Mouse (Mus musculus) left cerebral cortex, postnatal 4 days (tissue): ENCODE measurements around the gene Vmn1r200. TPM values are rescaled to one million over a fixed set of nuclear protein-coding genes. Genes with fewer than 3 reads are reported as not detected.
"Not testable (repeated sequence)": the region's sequence is repeated elsewhere in the genome, so short reads cannot be mapped to it uniquely, and the experiment has no call there.

Experiments used
- DNase-seq: peaks from one replicate; pipeline ENCODE4 v3.0.0-alpha.2; 2022
- intact Hi-C: fragments of 180-260 bp; cut with DNase I; formaldehyde crosslinking; loops from one replicate; pipeline ENCODE4 v1.15.1; 2025
- total RNA-seq, 2 experiments: library from RNA; stranded (reverse); gene quantifications; 2 replicates each; pipeline ENCODE4 v1.2.3; 2021

Gene Vmn1r200
- not detected for total RNA-seq

- intact Hi-C loops, result no loop called here
- DNase-seq, result no peak
Measured at GRCm38 (mm10) chr13:22390073-22390472, at the start of gene Vmn1r200. Vmn1r200 (plus strand) TSS chr13:22390373.

GRCm38 (mm10) chr13:22350064-22350463, 40.1 kb upstream of the Vmn1r200 start, which contains the start of gene Vmn1r198:
Vmn1r198 (plus strand) TSS chr13:22350364.
- intact Hi-C loops, result no loop called here

GRCm38 (mm10) chr13:22350813-22351212, 39.4 kb upstream of the Vmn1r200 start:
- DNase-seq, result no peak
- intact Hi-C loops, result no loop called here

More at GRCm38 (mm10) chr13:22350064-22350463, 40.1 kb upstream of the Vmn1r200 start, which contains the start of gene Vmn1r198:
- no peak for DNase-seq

GRCm38 (mm10) chr13:22379518-22379917, 10.7 kb upstream of the Vmn1r200 start, which contains the start of gene Vmn1r199:
Vmn1r199 (plus strand) TSS chr13:22379818.
- intact Hi-C loops, result no loop called here
- DNase-seq, result no peak

GRCm38 (mm10) chr13:22381128-22381527, 9.0 kb upstream of the Vmn1r200 start:
- DNase-seq, intact Hi-C loops: not testable (repeated sequence)

- intact Hi-C loops, result no loop called here
- DNase-seq, result no peak
Measured at GRCm38 (mm10) chr13:22383401-22383800, 6.8 kb upstream of the Vmn1r200 start.

GRCm38 (mm10) chr13:22387050-22387449, 3.1 kb upstream of the Vmn1r200 start:
- no peak for DNase-seq
- intact Hi-C loops, result no loop called here

- DNase-seq, result no peak
- intact Hi-C loops, result no loop called here
Measured at GRCm38 (mm10) chr13:22402978-22403377, 12.8 kb downstream of the Vmn1r200 start.

Other genes with a start within 250 kb of the Vmn1r200 start
- gene Vmn1r191, start 206.4 kb upstream of the Vmn1r200 start, total RNA-seq, result not detected
- not detected for gene Vmn1r192, start 199.2 kb upstream of the Vmn1r200 start, total RNA-seq
- gene Vmn1r193, start 167.2 kb upstream of the Vmn1r200 start, total RNA-seq, result not detected
- gene Vmn1r194, start 146.2 kb upstream of the Vmn1r200 start, total RNA-seq, result not detected
- gene Vmn1r195, start 119.9 kb upstream of the Vmn1r200 start, total RNA-seq, result not detected
- not detected for gene Vmn1r196, start 100.5 kb upstream of the Vmn1r200 start, total RNA-seq
- not detected for gene Vmn1r197, start 65.8 kb upstream of the Vmn1r200 start, total RNA-seq
- gene Vmn1r198, start 40.0 kb upstream of the Vmn1r200 start, total RNA-seq, result not detected
- not detected for gene Vmn1r199, start 10.6 kb upstream of the Vmn1r200 start, total RNA-seq
- gene Vmn1r201, start 81.5 kb downstream of the Vmn1r200 start, total RNA-seq, result not detected
- not detected for gene Vmn1r202, start 115.0 kb downstream of the Vmn1r200 start, total RNA-seq
- gene Vmn1r203, start 127.7 kb downstream of the Vmn1r200 start, total RNA-seq, result under 1 TPM in 1 of 2 experiments, not detected in 1; 0.06 TPM
- not detected for gene Vmn1r204, start 162.8 kb downstream of the Vmn1r200 start, total RNA-seq
- gene Vmn1r205, start 202.6 kb downstream of the Vmn1r200 start, total RNA-seq, result not detected
- not detected for gene Vmn1r206, start 233.9 kb downstream of the Vmn1r200 start, total RNA-seq